Mouse (Mus musculus) small intestine, adult 2 months (tissue): ENCODE data around the gene Zfyve28.

Experiments used
- CTCF ChIP-seq: fragments of 200-500 bp; IDR thresholded peaks from 2 replicates; pipeline ENCODE4 v1.5.1; 2012; ENCODE audit warnings: low read depth, mild to moderate bottlenecking, control low read depth, inconsistent platforms, low read length, moderate library complexity, mixed read lengths; ENCODE audit not compliant: insufficient replicate concordance, insufficient read length; ENCODE audit errors: extremely low read depth
- POLR2A ChIP-seq: fragments of 200-500 bp; IDR thresholded peaks from 2 replicates; pipeline ENCODE4 v1.6.1; 2012; ENCODE audit warnings: low read depth, mild to moderate bottlenecking, control low read depth, inconsistent platforms, low read length, moderate library complexity

DNA sequence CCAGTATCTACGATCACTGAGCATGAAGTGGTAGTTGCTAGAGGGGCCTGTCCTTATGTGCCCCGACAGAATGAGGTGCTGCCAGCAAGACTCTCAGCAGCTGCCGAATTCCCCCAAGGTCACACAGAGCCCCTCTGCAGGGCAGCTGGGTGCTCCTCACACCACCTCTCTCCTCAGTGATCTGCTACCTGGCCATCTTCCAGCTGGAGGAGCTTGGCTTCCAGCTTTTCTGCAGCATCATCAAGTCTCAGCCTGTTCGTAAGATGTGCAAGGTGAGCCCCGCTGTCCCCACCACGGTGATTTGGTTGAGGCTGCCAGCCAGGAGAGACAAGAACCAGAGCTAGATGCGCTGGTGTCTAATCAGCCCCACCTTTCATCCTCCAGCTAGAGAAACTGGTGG, 14.1 kb upstream of the Zfyve28 start:
- TF ChIP-seq CTCF (no peak), POLR2A (no peak)
